Mouse (Mus musculus) stomach, embryonic 16.5 days (tissue): Measurements from ENCODE around the gene Cdh3. TPM values are rescaled to one million over a fixed set of nuclear protein-coding genes. Genes with fewer than 3 reads are reported as not detected.
A peak's percentile ranks its signal among the peaks of the same experiment; 100 is the strongest.

Source experiments
- ATAC-seq: fragments of 200-750 bp; cut with Nextera tagmentation; 2 replicates; pipeline ENCODE4 v1.8.0; 2017; ENCODE audit warnings: moderate number of reproducible peaks, moderate TSS enrichment; ENCODE audit not compliant: insufficient read depth, low FRiP score
- H3K27ac ChIP-seq: fragments of 300-500 bp; sonication (generic); 2 replicates; pipeline ENCODE4 v1.5.1; 2014; ENCODE audit warnings: low read length
- H3K27me3 ChIP-seq: fragments of 300-500 bp; sonication (generic); 2 replicates; pipeline ENCODE4 v1.6.1; 2014; ENCODE audit warnings: low read length, control low read depth, mixed read lengths; ENCODE audit not compliant: control insufficient read depth, insufficient read depth
- H3K36me3 ChIP-seq: fragments of 300-500 bp; sonication (generic); 2 replicates; pipeline ENCODE4 v1.6.1; 2014; ENCODE audit warnings: low read length; ENCODE audit not compliant: control insufficient read depth, insufficient read depth
- H3K4me1 ChIP-seq: fragments of 300-500 bp; sonication (generic); 2 replicates; pipeline ENCODE4 v1.6.1; 2014; ENCODE audit warnings: low read length, control low read depth, mixed read lengths; ENCODE audit not compliant: control insufficient read depth, insufficient read depth
- H3K4me2 ChIP-seq: fragments of 300-500 bp; sonication (generic); 2 replicates; pipeline ENCODE4 v1.6.1; 2014; ENCODE audit warnings: low read depth, low read length, mixed read lengths
- H3K4me3 ChIP-seq: fragments of 300-500 bp; sonication (generic); replicated peaks from 2 replicates; pipeline ENCODE4 v1.5.1; 2014; ENCODE audit warnings: mild to moderate bottlenecking, low read length
- H3K9ac ChIP-seq: fragments of 300-500 bp; sonication (generic); 2 replicates; pipeline ENCODE4 v1.6.1; 2014; ENCODE audit warnings: low read length
- H3K9me3 ChIP-seq: fragments of 300-500 bp; sonication (generic); replicated peaks from 2 replicates; pipeline ENCODE4 v1.6.1; 2016; ENCODE audit warnings: low read length, control low read depth; ENCODE audit not compliant: control insufficient read depth
- WGBS: fragments of 180-500 bp; shearing (Covaris S2); extraction: QIAGEN DNeasy Blood & Tissue Kit; methylation state at CpG from one replicate; pipeline ENCODE4 v1.1.7; 2014; 5-methylcytosine and 5-hydroxymethylcytosine counted together
- polyA plus RNA-seq: library from polyadenylated mRNA; unstranded; fragments of >200 nt; fragmentation: Nextera tagmentation; extraction: Ambion mirVana; gene quantifications from 2 replicates; pipeline ENCODE4 v1.2.1, GENCODE M21; 2015

The Cdh3 gene
- 16.7 and 16.8 TPM in 2 replicates for polyA plus RNA-seq

- H3K9me3 ChIP-seq = no peaks in the 10 kb centered on the region
- no peaks in the 10 kb centered on the region for H3K36me3 ChIP-seq
- H3K4me3 ChIP-seq = peak within 1 kb of the TSS; percentile 58
- H3K4me1 ChIP-seq = peaks cover 25% of the 10 kb centered on the region
- WGBS = 1% methylated on average over 34 of the region's 34 CpGs
- ATAC-seq = peak; percentile 87
- peak within 1 kb of the TSS; percentile 81 for H3K27ac ChIP-seq
- peak within 1 kb of the TSS; percentile 83 for H3K4me2 ChIP-seq
- peak within 1 kb of the TSS; percentile 77 for H3K9ac ChIP-seq
- no peaks in the 10 kb centered on the region for H3K27me3 ChIP-seq
Measured at GRCm38 (mm10) chr8:106510365-106510975, at the start of gene Cdh3. Cdh3 (plus strand) TSS chr8:106510891.

GRCm38 (mm10) chr8:106462131-106462530 is 48.6 kb upstream of the Cdh3 start:
- no peak for ATAC-seq
- H3K9ac ChIP-seq = no peak overlapping the region
- H3K4me1 ChIP-seq = no peaks in the 10 kb centered on the region
- no peak overlapping the region for H3K27ac ChIP-seq
- WGBS = 49% methylated on average over 5 of the region's 5 CpGs
- H3K27me3 ChIP-seq = no peaks in the 10 kb centered on the region
- no peaks in the 10 kb centered on the region for H3K36me3 ChIP-seq
- H3K4me3 ChIP-seq = no peak overlapping the region
- H3K9me3 ChIP-seq = no peaks in the 10 kb centered on the region
- H3K4me2 ChIP-seq = no peak overlapping the region

- H3K36me3 ChIP-seq = no peaks in the 10 kb centered on the region
- H3K4me3 ChIP-seq = no peak overlapping the region
- no peak overlapping the region for H3K27ac ChIP-seq
- H3K4me2 ChIP-seq = no peak overlapping the region
- H3K4me1 ChIP-seq = no peaks in the 10 kb centered on the region
- no peaks in the 10 kb centered on the region for H3K27me3 ChIP-seq
- no peaks in the 10 kb centered on the region for H3K9me3 ChIP-seq
- no peak overlapping the region for H3K9ac ChIP-seq
- 85% methylated on average over 6 of the region's 6 CpGs for WGBS
- no peak for ATAC-seq
Measured at GRCm38 (mm10) chr8:106463795-106464194, 46.9 kb upstream of the Cdh3 start.

GRCm38 (mm10) chr8:106469485-106469884 is 41.2 kb upstream of the Cdh3 start:
- H3K27ac ChIP-seq = no peak overlapping the region
- H3K36me3 ChIP-seq = no peaks in the 10 kb centered on the region
- H3K4me1 ChIP-seq = no peaks in the 10 kb centered on the region
- H3K4me2 ChIP-seq = no peak overlapping the region
- no peak for ATAC-seq
- no peaks in the 10 kb centered on the region for H3K27me3 ChIP-seq
- WGBS = 39% methylated on average over 7 of the region's 7 CpGs
- H3K4me3 ChIP-seq = no peak overlapping the region
- no peak overlapping the region for H3K9ac ChIP-seq
- H3K9me3 ChIP-seq = no peaks in the 10 kb centered on the region

- Histone ChIP-seq H3K27me3 (no peaks in the 10 kb centered on the region), H3K4me2 (no peak overlapping the region), H3K36me3 (no peaks in the 10 kb centered on the region), H3K9ac (no peak overlapping the region), H3K27ac (no peak overlapping the region), H3K9me3 (no peaks in the 10 kb centered on the region), H3K4me1 (no peaks in the 10 kb centered on the region), H3K4me3 (no peak overlapping the region)
- ATAC-seq = no peak
- 77% methylated on average over 5 of the region's 5 CpGs for WGBS
Measured at GRCm38 (mm10) chr8:106474001-106474400, 36.7 kb upstream of the Cdh3 start.

- no peaks in the 10 kb centered on the region for H3K9me3 ChIP-seq
- no peak within 1 kb of the TSS for H3K4me3 ChIP-seq
- H3K27ac ChIP-seq = peak within 1 kb of the TSS; percentile 77
- H3K4me2 ChIP-seq = no peak within 1 kb of the TSS
- H3K36me3 ChIP-seq = no peaks in the 10 kb centered on the region
- H3K27me3 ChIP-seq = no peaks in the 10 kb centered on the region
- H3K9ac ChIP-seq = no peak within 1 kb of the TSS
- peak; percentile 62 for ATAC-seq
- H3K4me1 ChIP-seq = peaks cover 3% of the 10 kb centered on the region; the same call in 1 of the 2 replicates
- 29% methylated on average over 8 of the region's 8 CpGs for WGBS
Measured at GRCm38 (mm10) chr8:106500018-106500685, 10.5 kb upstream of the Cdh3 start, which contains the start of gene 6030452D12Rik. 6030452D12Rik (plus strand) TSS chr8:106500522.

GRCm38 (mm10) chr8:106504241-106504640 is 6.5 kb upstream of the Cdh3 start:
- Histone ChIP-seq H3K4me3 (no peak overlapping the region), H3K36me3 (no peaks in the 10 kb centered on the region), H3K9ac (no peak overlapping the region), H3K4me2 (no peak overlapping the region), H3K27me3 (no peaks in the 10 kb centered on the region), H3K9me3 (no peaks in the 10 kb centered on the region), H3K27ac (no peak overlapping the region), H3K4me1 (peaks cover 16% of the 10 kb centered on the region)
- no peak for ATAC-seq
- 92% methylated on average over 7 of the region's 7 CpGs for WGBS

GRCm38 (mm10) chr8:106505328-106505965 is 5.2 kb upstream of the Cdh3 start:
- ATAC-seq = no peak
- Histone ChIP-seq H3K4me3 (no peak overlapping the region), H3K4me2 (no peak overlapping the region; the same call in 1 of the 2 replicates), H3K27ac (peak overlapping the region; percentile 76), H3K4me1 (peaks cover 13% of the 10 kb centered on the region), H3K9me3 (no peaks in the 10 kb centered on the region), H3K36me3 (no peaks in the 10 kb centered on the region), H3K9ac (peak overlapping the region; percentile 18), H3K27me3 (no peaks in the 10 kb centered on the region)
- WGBS = 32% methylated on average over 10 of the region's 10 CpGs

- 82% methylated on average over 1 of the region's 1 CpGs for WGBS
- no peak for ATAC-seq
- H3K27me3 ChIP-seq = no peaks in the 10 kb centered on the region
- H3K4me1 ChIP-seq = peaks cover 15% of the 10 kb centered on the region
- H3K9me3 ChIP-seq = no peaks in the 10 kb centered on the region
- H3K9ac ChIP-seq = no peak overlapping the region
- no peak overlapping the region for H3K4me2 ChIP-seq
- H3K36me3 ChIP-seq = no peaks in the 10 kb centered on the region
- no peak overlapping the region; the same call in 1 of the 2 replicates for H3K27ac ChIP-seq
- H3K4me3 ChIP-seq = no peak overlapping the region
Measured at GRCm38 (mm10) chr8:106506106-106506505, 4.6 kb upstream of the Cdh3 start.
